Mouse (Mus musculus): ENCODE measurements at regions not wholly inside any gene's neighbourhood (a gene's known extent, or its start where the extent isn't known, plus 50 kb on each side); places are given as distances from the start of the nearest gene placed in this dataset.

DNA sequence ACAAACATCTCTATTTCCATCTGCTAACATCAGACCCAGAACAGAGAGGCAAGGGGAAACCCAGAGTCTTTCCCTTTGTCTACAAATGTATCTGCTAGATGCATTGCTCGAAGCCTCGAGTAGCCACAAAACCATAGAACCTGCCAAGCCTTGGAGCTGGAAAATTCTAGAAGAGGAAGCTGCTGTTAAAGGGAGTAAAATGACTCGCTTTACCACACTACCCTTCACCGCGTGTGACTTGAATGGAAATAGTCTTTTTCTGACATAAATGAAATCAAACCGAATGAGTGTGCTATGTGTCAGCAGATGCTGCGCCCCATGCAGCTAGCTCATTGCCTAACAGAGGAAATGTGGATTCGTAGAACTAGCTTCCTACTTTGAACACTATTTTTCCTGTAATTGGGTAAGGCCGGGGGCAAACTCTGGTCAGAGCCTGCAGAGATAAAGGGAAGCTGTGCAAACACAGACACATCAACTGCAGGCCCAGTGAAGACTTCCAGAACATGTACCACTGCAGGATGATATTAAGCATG is 63.3 kb upstream of the Rbpj start:
- TF ChIP-seq CTCF (IDR thresholded peaks at IDR 0.05; ENCODE audit: low read depth, low read length) = no peak
- no peak for TF ChIP-seq POLR2A (IDR thresholded peaks at IDR 0.05; ENCODE audit: borderline replicate concordance, low read depth, low read length)
